Mouse (Mus musculus): ENCODE data around the gene Chst11.

Gene Chst11

DNA sequence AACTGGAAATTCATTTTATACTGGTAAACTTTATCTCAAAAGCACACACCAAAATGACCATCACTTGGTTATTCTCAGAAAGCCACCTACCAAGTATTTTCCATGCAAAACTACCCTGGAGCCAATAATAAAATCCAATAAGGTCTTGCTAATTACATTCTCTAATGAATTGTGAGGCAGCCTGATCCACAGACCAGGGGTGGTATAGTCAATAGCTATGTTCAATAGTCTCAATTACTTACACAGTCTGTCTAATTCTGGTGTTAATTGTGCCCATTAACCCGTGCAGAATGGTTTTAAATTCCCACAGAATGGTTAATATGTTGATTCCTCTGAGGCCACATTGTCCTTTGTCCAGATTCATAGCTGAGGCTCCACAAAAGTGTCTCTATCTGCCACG is 233.5 kb downstream of the Chst11 start:
- DNase-seq (ENCODE audit: low spot score) = no peak

DNA sequence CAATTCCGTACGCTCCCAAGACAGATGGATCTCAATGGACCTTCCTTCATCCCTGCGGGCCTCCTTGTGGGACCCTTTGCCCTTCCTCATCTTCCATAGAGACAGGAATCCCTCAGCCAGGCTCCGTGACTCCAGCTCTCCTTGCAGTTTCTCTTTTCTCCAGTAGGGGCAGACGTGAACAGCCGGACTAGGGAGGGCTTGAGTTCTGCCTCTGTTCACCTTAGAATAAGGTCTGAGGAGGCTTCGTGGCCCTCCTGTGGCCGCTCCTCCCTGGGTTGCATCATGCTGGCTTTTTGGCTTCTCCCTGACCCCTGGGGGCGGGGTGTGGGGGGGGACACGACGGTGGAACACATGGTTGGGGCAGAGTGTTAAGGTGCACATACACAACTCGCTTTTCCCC is 234.4 kb downstream of the Chst11 start:
- peak; percentile 17 for DNase-seq (ENCODE audit: low spot score)

DNA sequence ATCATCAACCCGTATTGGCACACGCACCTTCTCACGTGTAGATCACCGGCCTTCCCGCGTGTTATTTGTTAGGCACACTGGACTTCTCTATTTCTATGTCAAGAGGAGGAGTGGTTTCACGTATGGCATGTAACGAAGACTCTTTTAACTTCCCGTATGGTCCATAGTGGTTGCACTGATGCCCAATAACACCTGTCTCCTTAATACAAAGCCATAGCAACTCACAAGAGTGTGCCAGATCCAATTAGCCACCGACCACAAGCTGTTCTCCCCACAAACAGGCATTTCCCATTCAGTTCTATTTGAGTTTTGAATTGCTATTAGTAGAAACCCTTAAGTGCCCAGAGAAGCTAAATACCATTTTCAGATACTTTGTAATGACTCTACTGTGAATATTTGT is 234.9 kb downstream of the Chst11 start:
- no peak for DNase-seq (ENCODE audit: low spot score)

DNA sequence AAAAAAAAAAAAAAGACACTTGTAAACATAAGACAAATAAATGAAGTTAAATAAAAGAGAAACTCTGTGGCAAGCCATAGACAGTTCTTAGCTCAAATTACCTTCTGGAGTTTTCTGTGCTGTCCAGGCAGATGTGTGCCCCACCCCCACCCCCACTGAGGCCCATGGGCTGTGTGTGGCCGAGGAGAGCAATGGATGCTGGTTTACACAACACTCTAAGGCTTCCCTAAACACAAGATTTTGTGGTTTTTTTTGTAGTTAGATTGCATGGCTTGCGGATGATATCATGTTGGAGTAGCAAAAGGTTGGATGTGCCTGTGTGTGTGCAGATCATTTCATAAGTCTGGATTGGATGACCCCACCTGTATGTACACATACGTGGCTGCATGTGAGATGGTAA is 235.5 kb downstream of the Chst11 start:
- DNase-seq (ENCODE audit: low spot score) = no peak

DNA sequence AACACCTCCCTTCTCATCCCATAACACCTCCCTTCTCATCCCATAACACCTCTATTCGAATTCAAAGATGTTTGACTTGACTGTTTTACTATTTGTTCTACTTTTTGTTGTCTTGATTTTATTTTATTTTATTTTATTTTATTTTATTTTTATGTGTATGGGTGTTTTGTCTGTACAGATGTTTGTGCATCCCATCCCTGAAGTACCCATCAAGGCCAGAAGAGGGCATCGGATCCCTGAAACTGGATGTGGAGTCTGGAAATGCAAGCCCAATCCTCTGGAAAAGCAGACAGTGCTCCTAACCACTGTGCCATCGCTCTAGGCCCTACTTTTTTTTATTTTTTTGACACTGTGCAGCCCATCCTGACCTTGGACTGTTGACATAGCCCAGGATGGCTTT is 239.7 kb downstream of the Chst11 start:
- no peak for DNase-seq (ENCODE audit: low spot score)

DNA sequence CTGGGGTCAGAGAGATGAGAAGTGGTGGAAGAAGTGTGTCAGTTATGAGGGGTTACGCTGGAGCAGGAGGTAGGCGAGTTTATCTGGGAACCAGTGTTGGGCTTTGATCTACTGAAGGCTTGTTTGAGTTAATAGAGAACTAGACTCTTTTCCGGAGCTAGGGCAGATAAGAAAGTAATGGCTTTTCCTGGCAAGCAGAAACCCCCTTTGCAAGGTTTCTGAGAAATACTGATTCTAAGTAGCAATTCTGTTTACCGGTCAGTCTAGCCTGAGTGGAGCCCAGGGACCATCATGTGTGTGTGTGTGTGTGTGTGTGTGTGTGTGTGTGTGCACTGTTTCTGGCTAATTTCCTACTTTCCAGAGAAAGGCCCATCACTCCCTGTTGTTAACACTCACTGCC is 243.3 kb downstream of the Chst11 start:
- no peak for DNase-seq (ENCODE audit: low spot score)

DNA sequence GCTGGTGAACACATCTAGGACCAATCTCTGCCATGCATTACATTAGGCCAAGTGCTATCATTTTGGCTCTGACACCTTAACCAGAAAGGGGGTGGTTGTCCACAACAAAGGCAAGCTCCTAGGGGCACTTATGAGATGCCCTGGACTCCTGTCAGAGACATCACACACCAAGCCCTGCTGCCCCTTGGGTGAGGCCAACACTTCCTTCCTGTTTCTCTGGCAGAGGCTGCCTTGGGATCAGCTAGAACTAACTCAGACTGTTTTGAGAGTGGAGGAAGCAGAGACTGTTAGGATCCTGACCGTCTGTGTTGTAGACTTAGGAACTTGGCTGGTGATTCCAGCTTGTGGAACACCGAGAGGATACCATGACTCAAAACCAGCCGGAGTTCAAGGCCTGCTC is 248.7 kb downstream of the Chst11 start:
- DNase-seq (ENCODE audit: low spot score) = no peak

DNA sequence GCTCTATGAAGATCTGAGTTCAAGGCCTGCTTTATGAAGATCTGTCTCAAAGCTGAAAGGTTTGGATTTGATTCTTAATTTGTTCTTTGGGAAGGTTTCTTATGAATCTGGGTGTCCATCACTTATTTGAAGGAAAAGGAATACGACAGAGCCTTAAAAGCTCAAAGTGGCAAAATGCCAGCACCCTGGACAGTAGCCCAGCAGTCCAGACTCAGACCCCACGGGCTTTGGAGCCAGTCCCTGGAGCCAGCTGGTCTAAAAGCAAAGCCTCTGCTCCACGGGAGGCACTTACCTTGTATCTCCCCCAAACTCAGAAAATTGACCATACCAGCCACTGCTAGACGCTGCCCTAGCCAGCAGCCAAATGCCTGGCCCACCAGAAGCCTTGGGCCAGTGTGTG is 249.1 kb downstream of the Chst11 start:
- DNase-seq (ENCODE audit: low spot score) = no peak

DNA sequence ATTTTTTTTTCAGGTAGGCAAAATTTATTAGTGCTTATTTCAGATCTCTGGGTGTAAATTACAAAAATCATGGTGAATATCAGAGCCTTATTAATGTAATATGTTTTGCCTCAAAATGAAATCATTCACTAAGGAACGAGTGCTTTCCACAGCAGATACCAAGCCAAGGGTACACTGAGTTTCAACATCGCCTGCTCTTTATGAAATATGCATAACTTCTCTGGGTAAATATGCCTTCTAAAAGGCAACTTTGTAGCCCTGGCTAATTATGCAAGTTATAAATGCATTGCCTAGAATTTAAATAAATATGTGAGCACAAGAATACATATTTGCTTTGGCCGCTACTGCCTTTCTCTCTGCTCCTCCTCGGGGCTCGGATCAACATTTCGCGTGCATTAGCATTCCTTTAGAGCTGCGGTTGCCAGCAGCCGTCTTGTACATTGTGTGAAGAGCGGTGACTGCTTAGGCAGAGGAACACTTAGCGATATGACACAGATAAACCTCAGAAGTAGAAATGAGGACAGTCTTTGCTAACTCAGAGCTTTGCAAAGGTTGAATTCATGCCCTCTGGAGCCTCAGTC is 256.9 kb downstream of the Chst11 start:
- DNase-seq (ENCODE audit: low spot score) = no peak

DNA sequence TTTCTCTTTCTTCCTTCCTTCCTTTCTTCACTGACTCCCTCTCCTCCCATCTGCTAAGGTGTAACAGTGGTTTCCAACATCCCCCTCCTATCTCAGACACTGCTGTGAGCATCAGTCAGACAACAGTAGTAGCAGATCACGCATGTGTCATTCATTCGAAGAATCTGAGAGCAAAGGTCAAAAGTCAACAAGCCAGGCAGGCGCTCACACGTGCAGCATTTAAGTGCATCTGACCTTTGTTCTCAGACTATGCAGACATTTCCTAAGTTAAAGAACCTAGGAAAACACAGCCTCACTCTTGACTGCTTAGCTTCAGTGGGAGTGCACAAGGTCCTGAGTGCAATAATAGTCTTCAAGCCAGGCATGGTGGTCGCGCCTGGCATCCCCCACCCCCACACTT is 258.8 kb downstream of the Chst11 start:
- DNase-seq (ENCODE audit: low spot score) = no peak

All from ovary, adult 18-20 months (tissue).